Mouse (Mus musculus) macrophage (primary cell): ENCODE data around the gene Scrn3. TPM values are rescaled to one million over a fixed set of nuclear protein-coding genes. Genes with fewer than 3 reads are reported as not detected.

ENCODE experiments used
- H3K27ac ChIP-seq: fragments of 350-480 bp; formaldehyde crosslinking; 2 replicates; pipeline ENCODE4 v1.9.0; 2021
- H3K36me3 ChIP-seq: fragments of 350-480 bp; formaldehyde crosslinking; 2 replicates; pipeline ENCODE4 v1.9.0; 2021; ENCODE audit errors: inconsistent target
- H3K4me3 ChIP-seq: fragments of 350-480 bp; formaldehyde crosslinking; 2 replicates; pipeline ENCODE4 v1.9.0; 2021; ENCODE audit errors: inconsistent target
- H3K79me2 ChIP-seq: fragments of 350-480 bp; formaldehyde crosslinking; 2 replicates; pipeline ENCODE4 v1.9.0; 2021; ENCODE audit errors: inconsistent target
- WGBS: methylation state at CpG from one replicate; pipeline ENCODE4 v1.1.7; 2026; ENCODE audit warnings: inconsistent platforms; ENCODE audit not compliant: missing documents; 5-methylcytosine and 5-hydroxymethylcytosine counted together
- polyA plus RNA-seq: library from polyadenylated mRNA; stranded (reverse); fragments of 250-400 nt; gene quantifications from 3 replicates; pipeline ENCODE4 v1.2.4, GENCODE M21; 2018; ENCODE audit warnings: inconsistent platforms

Scrn3 gene
- polyA plus RNA-seq, 1 experiment from 2014 or later: 14.9 TPM

DNA sequence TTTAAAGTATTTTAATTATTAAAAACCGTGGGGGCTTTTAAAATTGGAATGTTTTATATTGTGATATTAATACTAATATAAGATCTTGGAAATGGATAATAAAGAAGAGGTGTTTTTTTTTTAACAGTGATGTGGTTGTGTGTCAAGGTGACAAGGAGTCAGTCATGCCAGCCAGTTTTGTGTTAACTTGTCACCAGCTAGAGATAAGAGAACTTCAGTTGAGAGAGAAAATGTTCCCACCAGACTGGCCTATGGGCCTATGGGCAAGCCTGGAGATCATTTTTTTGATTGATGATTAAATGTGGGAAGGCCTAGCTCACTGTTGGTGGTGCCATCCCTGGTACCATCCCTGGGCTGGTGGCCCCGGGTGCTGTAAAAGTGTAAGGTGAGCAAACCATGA lies 48.1 kb downstream of the Scrn3 start:
- H3K36me3 ChIP-seq: peaks cover 78% of the 10 kb centered on the region
- no peaks in the 10 kb centered on the region for H3K79me2 ChIP-seq
- 100% methylated on average over 2 of the region's 2 CpGs for WGBS
- no peak overlapping the region for H3K27ac ChIP-seq
- H3K4me3 ChIP-seq: no peak overlapping the region

DNA sequence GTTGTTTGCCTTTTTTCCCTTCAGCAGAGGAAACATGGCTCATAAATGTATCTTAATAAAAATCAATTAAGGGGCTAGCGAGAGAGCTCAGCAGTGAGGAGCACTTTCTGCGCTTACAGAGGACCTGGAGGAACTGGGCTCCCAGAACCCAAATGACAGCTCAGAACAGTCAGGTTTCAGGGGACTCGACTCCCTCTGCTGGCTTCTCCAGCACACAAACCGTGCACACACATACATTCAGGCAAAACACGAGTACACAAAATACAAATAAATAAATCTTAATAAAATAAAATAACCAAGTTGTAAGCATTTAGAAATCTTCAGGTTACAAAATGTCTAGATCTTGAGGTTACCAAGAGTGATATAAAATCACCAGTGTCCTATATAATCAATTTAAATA lies 51.0 kb downstream of the Scrn3 start:
- H3K4me3 ChIP-seq: no peak overlapping the region
- no peaks in the 10 kb centered on the region for H3K79me2 ChIP-seq
- H3K27ac ChIP-seq: no peak overlapping the region
- peaks cover 62% of the 10 kb centered on the region for H3K36me3 ChIP-seq
- 86% methylated on average over 5 of the region's 5 CpGs for WGBS

DNA sequence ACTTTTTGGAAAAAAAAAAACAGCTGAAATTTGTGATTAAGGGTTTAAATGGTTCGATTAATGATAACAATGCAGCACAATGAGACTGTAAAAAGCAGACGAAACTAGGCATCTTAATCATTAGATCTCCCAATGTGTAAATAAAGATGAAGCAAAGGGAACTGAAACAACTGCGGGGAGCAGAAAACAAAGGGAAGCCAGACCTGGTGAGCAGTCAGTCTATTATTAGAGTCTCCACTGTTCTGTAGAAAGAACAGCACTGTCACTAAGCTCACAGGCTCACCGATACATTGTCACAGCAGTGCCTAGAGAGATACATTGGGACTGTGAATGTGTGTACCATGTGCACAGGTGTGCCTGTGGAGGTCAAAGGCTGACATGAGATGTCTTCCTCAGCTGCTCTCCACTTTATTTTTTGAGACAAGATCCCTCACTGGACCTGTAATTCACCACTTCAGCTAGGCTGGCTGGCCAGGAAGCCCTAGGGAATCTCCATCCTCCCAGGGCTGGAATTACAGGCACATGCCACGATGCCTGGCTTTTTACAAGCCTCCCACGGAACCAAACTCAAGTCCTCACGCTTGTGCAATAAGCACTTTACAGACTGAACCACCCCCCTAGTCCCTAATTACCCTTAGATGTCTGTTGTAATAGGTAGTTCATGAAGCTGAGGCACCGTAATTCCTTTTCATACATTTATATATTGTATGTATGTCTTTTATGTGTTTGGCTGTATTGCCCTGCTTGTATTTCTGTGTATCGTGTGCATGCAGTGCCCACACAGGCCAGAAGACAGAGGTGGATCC lies 59.3 kb downstream of the Scrn3 start:
- H3K36me3 ChIP-seq: peaks cover 5% of the 10 kb centered on the region; the same call in 1 of the 2 replicates
- H3K27ac ChIP-seq: peak overlapping the region; percentile 89
- H3K79me2 ChIP-seq: no peaks in the 10 kb centered on the region
- peak overlapping the region; percentile 4; the same call in 1 of the 2 replicates for H3K4me3 ChIP-seq
- 21% methylated on average over 9 of the region's 9 CpGs for WGBS

DNA sequence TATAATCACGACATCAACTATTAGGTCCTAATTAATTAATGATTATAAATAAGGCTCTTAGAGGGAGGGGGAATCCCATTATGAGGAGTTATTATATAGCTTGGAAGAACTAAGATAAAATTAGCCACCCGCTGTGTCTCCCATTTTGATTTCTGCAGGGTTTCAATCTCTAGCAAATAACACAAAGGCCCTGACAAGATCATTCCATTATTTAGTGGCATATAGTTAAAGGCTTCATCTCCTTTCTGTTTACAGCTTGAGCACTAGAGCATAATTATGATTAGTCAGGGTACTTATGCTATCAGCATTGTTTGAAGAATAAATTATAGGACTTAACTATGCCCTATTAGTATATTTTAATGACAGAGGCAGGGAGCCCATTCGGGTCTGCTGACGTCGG lies 65.9 kb downstream of the Scrn3 start:
- Histone ChIP-seq H3K4me3 (no peak overlapping the region), H3K36me3 (peaks cover 45% of the 10 kb centered on the region), H3K27ac (no peak overlapping the region), H3K79me2 (peaks cover 5% of the 10 kb centered on the region; the same call in 1 of the 2 replicates)
- 99% methylated on average over 5 of the region's 5 CpGs for WGBS

DNA sequence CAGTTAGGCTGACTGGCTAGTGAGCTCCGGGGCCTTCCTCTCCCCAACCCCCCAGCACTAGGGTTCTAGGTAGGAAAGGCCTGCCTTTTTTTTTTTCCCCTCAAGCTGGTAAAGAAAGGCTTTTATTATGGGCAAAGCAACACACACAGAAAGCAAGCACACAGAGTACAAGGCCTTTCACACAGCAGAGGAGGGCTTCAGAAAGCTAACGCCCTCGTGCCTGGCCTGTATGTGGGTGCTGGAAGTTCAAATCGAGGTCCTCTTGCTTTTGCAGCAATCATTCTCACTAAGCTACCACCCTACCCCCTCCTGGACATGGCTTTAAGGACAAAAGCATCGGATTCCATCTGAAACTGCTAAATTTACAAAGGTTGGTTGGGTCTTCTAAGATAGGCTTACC lies 67.3 kb downstream of the Scrn3 start:
- peaks cover 19% of the 10 kb centered on the region for H3K79me2 ChIP-seq
- H3K27ac ChIP-seq: no peak overlapping the region
- no peak overlapping the region for H3K4me3 ChIP-seq
- peaks cover 45% of the 10 kb centered on the region for H3K36me3 ChIP-seq
- 90% methylated on average over 5 of the region's 5 CpGs for WGBS

DNA sequence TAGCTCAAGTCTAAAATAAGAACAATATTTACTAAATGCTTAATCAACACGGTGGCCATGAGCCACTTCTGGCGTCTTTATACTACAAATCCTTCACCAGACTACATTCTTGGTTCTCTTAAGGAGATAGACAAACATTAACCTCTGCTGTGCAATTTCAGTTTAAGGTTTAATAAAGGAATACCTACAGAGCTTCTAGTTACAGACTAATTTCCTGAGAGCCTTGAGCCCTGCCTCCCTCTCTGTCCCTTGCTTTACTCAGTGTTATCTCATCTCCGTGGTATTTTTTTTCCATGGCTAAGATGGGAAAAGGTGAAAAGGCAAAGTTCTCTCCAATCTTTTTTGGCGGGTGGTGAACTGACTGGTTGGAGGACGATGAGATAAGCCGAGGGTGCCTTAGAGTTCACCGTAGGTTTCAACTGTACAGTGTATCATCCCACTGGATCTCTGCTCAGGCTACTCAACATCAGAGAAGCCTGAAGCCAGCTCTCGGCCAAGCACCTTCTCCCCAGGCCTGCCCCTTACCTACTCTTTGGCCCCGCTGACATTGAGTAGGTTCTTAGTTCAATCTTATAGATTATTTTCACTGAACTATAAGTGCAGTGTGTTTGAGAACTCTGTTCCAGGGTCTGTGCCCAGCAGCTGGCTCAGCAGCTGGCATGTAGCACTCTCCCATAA lies 68.0 kb downstream of the Scrn3 start:
- no peak overlapping the region for H3K4me3 ChIP-seq
- H3K27ac ChIP-seq: no peak overlapping the region
- peaks cover 22% of the 10 kb centered on the region for H3K79me2 ChIP-seq
- H3K36me3 ChIP-seq: peaks cover 45% of the 10 kb centered on the region
- whole genome bisulfite sequencing: 90% methylated on average over 8 of the region's 9 CpGs

DNA sequence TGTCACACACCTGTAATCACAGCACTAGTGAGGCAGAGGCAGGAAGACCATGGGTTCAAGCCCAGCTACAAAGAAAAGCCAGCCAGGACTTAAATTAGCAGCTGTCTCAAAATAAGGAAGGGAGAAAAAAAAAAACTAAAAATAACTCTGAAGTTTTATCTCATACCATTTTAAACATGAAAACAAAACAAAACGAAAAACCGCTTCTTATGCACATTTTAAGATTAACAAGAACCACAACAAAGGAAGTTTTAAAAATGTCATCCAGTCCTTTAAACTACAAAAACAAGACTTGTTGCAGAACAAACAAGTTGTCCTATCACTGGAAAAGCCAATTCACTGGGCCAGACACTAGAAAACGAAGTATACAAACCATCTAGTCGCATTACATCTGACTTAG lies 72.8 kb downstream of the Scrn3 start:
- 67% methylated on average over 4 of the region's 4 CpGs for WGBS
- H3K79me2 ChIP-seq: peaks cover 22% of the 10 kb centered on the region
- peaks cover 24% of the 10 kb centered on the region for H3K36me3 ChIP-seq
- H3K27ac ChIP-seq: peak overlapping the region; percentile 21; the same call in 1 of the 2 replicates
- H3K4me3 ChIP-seq: peak overlapping the region; percentile 43

DNA sequence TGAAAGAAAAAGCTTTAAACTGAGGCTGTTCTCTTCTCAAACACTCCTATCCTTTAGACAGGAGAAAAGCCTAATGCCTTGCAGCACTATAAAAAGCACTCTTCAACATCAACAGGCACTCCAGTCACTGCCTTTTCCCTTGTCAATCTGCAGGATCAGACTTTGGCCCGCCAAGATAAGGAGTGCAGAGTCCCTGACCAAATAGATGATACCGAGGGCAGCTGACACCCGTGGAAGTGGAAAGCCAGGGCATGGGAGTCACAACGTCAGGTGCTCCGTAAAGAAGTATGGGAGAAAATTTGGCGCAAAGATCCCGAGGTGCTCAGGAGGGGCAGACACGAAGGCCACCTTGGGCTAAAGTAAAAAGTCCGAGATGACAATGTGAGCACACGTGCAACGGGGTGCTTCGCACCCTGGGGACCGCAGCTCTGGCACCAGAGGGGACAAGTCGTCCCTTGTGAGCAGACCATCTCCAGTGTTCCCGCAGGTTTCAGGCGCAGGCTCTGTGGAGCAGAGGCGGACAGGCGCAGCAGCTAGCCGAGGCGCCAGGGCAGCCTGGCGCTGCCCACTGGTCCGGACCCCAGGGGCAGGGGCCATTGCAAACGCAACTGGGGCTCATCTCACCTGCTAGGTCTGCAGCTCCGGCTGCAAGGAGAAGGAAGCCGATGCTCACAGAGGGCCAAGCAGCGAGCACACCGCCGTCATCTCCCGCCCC lies 73.4 kb downstream of the Scrn3 start:
- peaks cover 18% of the 10 kb centered on the region for H3K36me3 ChIP-seq
- peaks cover 22% of the 10 kb centered on the region for H3K79me2 ChIP-seq
- 3% methylated on average over 29 of the region's 29 CpGs for WGBS
- peak overlapping the region; percentile 43 for H3K4me3 ChIP-seq
- H3K27ac ChIP-seq: peak overlapping the region; percentile 21; the same call in 1 of the 2 replicates

DNA sequence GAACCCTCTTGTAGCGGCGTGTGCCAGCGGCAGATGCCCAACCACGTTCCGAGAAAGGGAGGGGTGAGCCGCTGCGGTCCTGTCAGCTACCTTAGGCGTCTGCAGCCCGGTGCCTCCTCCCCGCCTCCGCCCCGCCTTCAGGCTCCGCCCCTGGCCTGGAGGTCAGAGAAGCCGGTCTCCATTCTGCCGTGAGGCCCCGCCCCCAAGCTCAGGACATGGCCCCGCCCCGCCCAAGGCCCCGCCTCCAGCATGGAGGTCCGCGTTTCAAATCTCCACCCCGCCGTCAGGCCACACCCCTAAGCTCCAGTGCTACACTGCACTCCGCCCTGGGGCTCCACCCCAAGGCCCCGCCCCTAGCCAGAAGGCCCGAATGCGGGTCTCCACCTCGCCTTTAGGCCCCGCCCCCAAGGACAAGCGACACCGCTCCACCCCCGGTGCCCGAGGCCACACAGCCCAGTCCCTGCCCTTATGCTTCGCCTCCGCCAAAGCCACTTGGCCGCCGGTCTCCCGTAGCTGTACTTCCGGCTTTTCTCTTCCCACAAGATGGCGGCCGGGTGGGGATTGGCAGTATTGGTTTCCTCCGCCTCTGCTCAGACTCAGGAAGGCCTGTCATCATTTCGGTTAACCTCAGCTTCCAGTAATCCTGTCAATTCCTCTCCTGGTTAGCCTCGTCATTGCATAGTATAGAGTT lies 74.1 kb downstream of the Scrn3 start, which contains the start of gene Gpr155:
Gpr155 (minus strand) TSS at position 217 of the 691 bp plus-strand sequence.
- WGBS: under 1% methylated on average over 42 of the region's 44 CpGs

More for the DNA sequence above, 74.1 kb downstream of the Scrn3 start, which contains the start of gene Gpr155:
- Histone ChIP-seq H3K36me3 (peaks cover 11% of the 10 kb centered on the region), H3K4me3 (peak within 1 kb of the TSS; percentile 43), H3K79me2 (peaks cover 22% of the 10 kb centered on the region), H3K27ac (peak within 1 kb of the TSS; percentile 55)

Other genes with a start within 250 kb of the Scrn3 start
- 42.7 to 133 TPM (median 89.6 TPM) in 3 replicates for gene Ola1, start 93.7 kb upstream of the Scrn3 start, polyA plus RNA-seq
- gene Sp9, start 40.7 kb upstream of the Scrn3 start, polyA plus RNA-seq: 0.47 TPM in 1 of 3 replicates, not detected in the others
- gene Cir1, start 100 bp downstream of the Scrn3 start, polyA plus RNA-seq: 14.0 to 40.4 TPM (median 25.0 TPM) in 3 replicates
- gene Gpr155, start 74.0 kb downstream of the Scrn3 start, polyA plus RNA-seq: 3.1 to 33.1 TPM (median 20.6 TPM) in 3 replicates
- 121 to 170 TPM (median 129 TPM) in 3 replicates for gene Wipf1, start 217.1 kb downstream of the Scrn3 start, polyA plus RNA-seq